Mouse (Mus musculus) testis, adult 2 months (tissue): ENCODE measurements at regions not wholly inside any gene's neighbourhood (a gene's known extent, or its start where the extent isn't known, plus 50 kb on each side); places are given as distances from the start of the nearest gene placed in this dataset.

Source experiments
- CTCF ChIP-seq: fragments of 200-500 bp; IDR thresholded peaks from 2 replicates; pipeline ENCODE4 v1.5.1; 2012; ENCODE audit warnings: low read depth, mild to moderate bottlenecking, inconsistent platforms, low read length, moderate library complexity; ENCODE audit not compliant: control insufficient read depth, insufficient read depth, insufficient replicate concordance
- POLR2A ChIP-seq: fragments of 200-500 bp; IDR thresholded peaks from 2 replicates; pipeline ENCODE4 v1.6.1; 2012; ENCODE audit warnings: low read depth, mild to moderate bottlenecking, inconsistent platforms, low read length, moderate library complexity; ENCODE audit not compliant: control insufficient read depth

- TF ChIP-seq POLR2A = no peak
- TF ChIP-seq CTCF = no peak
Observed at GRCm38 (mm10) chr14:46512118-46512517, 121.6 kb upstream of the Bmp4 start.
